Mouse (Mus musculus) liver, embryonic 12.5 days (tissue): ENCODE measurements around the gene Papln. TPM values are rescaled to one million over a fixed set of nuclear protein-coding genes. Genes with fewer than 3 reads are reported as not detected.

Source experiments
- ATAC-seq: fragments of 200-750 bp; cut with Nextera tagmentation; 2 replicates; pipeline ENCODE4 v1.8.0; 2017; ENCODE audit warnings: moderate number of reproducible peaks, mild to moderate bottlenecking, moderate library complexity
- H3K27ac ChIP-seq: fragments of 300-500 bp; sonication (generic); 2 replicates; pipeline ENCODE4 v1.5.1; 2016; ENCODE audit warnings: mild to moderate bottlenecking
- H3K27me3 ChIP-seq: fragments of 300-500 bp; sonication (generic); replicated peaks from 2 replicates; pipeline ENCODE4 v1.6.1; 2016; ENCODE audit warnings: mild to moderate bottlenecking, moderate library complexity
- H3K36me3 ChIP-seq: fragments of 300-500 bp; sonication (generic); 2 replicates; pipeline ENCODE4 v1.6.1; 2016; ENCODE audit warnings: mild to moderate bottlenecking, moderate library complexity
- H3K4me1 ChIP-seq: fragments of 300-500 bp; sonication (generic); 2 replicates; pipeline ENCODE4 v1.6.1; 2016
- H3K4me2 ChIP-seq: fragments of 300-500 bp; sonication (generic); 2 replicates; pipeline ENCODE4 v1.6.1; 2016; ENCODE audit warnings: mild to moderate bottlenecking, moderate library complexity
- H3K4me3 ChIP-seq: fragments of 300-500 bp; sonication (generic); 2 replicates; pipeline ENCODE4 v1.5.1; 2016; ENCODE audit warnings: mild to moderate bottlenecking, moderate library complexity
- H3K9ac ChIP-seq: fragments of 300-500 bp; sonication (generic); 2 replicates; pipeline ENCODE4 v1.6.1; 2016; ENCODE audit warnings: mild to moderate bottlenecking, moderate library complexity
- H3K9me3 ChIP-seq: fragments of 300-500 bp; sonication (generic); replicated peaks from 2 replicates; pipeline ENCODE4 v1.6.1; 2016; ENCODE audit warnings: mild to moderate bottlenecking, moderate library complexity
- WGBS: fragments of 180-500 bp; shearing (Covaris S2); methylation state at CpG from one replicate; pipeline ENCODE4 v1.1.7; 2016; ENCODE audit not compliant: insufficient replicate concordance; 5-methylcytosine and 5-hydroxymethylcytosine counted together
- polyA plus RNA-seq: library from polyadenylated mRNA; unstranded; fragments of >200 nt; fragmentation: Nextera tagmentation; extraction: Ambion mirVana; gene quantifications from 2 replicates; pipeline ENCODE4 v1.2.1, GENCODE M21; 2016

Gene Papln
- 0.61 and 0.70 TPM in 2 replicates for polyA plus RNA-seq

GRCm38 (mm10) chr12:83763311-83764043 lies at the start of gene Papln:
Gene Papln, plus strand, starts transcription at chr12:83763634.
- peak within 1 kb of the TSS; percentile 58 for H3K4me2 ChIP-seq
- 10% methylated on average over 28 of the region's 31 CpGs for WGBS
- H3K27ac ChIP-seq = no peak within 1 kb of the TSS
- H3K36me3 ChIP-seq = no peaks in the 10 kb centered on the region
- ATAC-seq = no peak
- peaks cover 29% of the 10 kb centered on the region for H3K4me1 ChIP-seq
- H3K9me3 ChIP-seq = no peaks in the 10 kb centered on the region
- H3K4me3 ChIP-seq = peak within 1 kb of the TSS; percentile 38
- peaks cover 77% of the 10 kb centered on the region for H3K27me3 ChIP-seq
- peak within 1 kb of the TSS; percentile 2; the same call in 1 of the 2 replicates for H3K9ac ChIP-seq

- 52% methylated on average over 2 of the region's 2 CpGs for WGBS
- H3K36me3 ChIP-seq = peaks cover 86% of the 10 kb centered on the region
Observed at GRCm38 (mm10) chr12:83713749-83714148, 49.7 kb upstream of the Papln start.

GRCm38 (mm10) chr12:83716416-83717184 lies 46.8 kb upstream of the Papln start:
- Histone ChIP-seq H3K9me3 (no peaks in the 10 kb centered on the region), H3K4me3 (no peak overlapping the region), H3K27ac (no peak overlapping the region), H3K36me3 (peaks cover 95% of the 10 kb centered on the region), H3K9ac (no peak overlapping the region), H3K27me3 (no peaks in the 10 kb centered on the region), H3K4me2 (no peak overlapping the region), H3K4me1 (no peaks in the 10 kb centered on the region)
- 87% methylated on average over 15 of the region's 15 CpGs for WGBS
- ATAC-seq = no peak

More at GRCm38 (mm10) chr12:83713749-83714148, 49.7 kb upstream of the Papln start:
- H3K4me3 ChIP-seq = no peak overlapping the region
- no peak for ATAC-seq
- no peak overlapping the region for H3K4me2 ChIP-seq
- H3K4me1 ChIP-seq = peaks cover 9% of the 10 kb centered on the region
- no peak overlapping the region for H3K27ac ChIP-seq
- no peaks in the 10 kb centered on the region for H3K27me3 ChIP-seq
- H3K9me3 ChIP-seq = no peaks in the 10 kb centered on the region
- H3K9ac ChIP-seq = no peak overlapping the region

GRCm38 (mm10) chr12:83719431-83719830 lies 44.0 kb upstream of the Papln start:
- ATAC-seq = no peak
- H3K27ac ChIP-seq = no peak overlapping the region
- H3K4me1 ChIP-seq = no peaks in the 10 kb centered on the region
- H3K4me2 ChIP-seq = no peak overlapping the region
- 94% methylated on average over 1 of the region's 1 CpGs for WGBS
- no peak overlapping the region for H3K4me3 ChIP-seq
- H3K27me3 ChIP-seq = no peaks in the 10 kb centered on the region
- no peaks in the 10 kb centered on the region for H3K9me3 ChIP-seq
- H3K9ac ChIP-seq = no peak overlapping the region
- peaks cover 89% of the 10 kb centered on the region for H3K36me3 ChIP-seq

DNA sequence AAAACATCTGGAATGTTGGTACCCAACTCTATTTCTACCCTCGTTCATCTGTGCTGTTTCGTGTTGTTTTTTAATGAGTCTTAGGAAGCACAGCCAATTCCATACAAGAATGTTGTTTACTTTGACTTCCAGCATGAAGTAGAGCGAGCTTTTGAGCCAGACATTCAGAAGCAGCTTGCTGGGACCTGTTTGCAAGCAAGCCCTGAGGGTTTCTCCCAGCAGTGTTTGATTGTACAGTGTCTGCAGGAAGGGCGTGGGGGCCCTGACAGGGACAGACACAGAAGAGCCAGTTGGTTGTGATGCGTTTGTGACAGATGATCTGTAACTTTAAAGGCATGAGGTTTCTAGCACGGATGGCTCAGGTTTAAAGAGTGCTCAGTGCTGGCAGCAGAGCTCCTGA lies 42.2 kb upstream of the Papln start:
- no peak overlapping the region for H3K9ac ChIP-seq
- no peak overlapping the region for H3K27ac ChIP-seq
- 73% methylated on average over 6 of the region's 6 CpGs for WGBS
- no peak for ATAC-seq
- H3K4me1 ChIP-seq = no peaks in the 10 kb centered on the region
- no peaks in the 10 kb centered on the region for H3K27me3 ChIP-seq
- no peak overlapping the region for H3K4me2 ChIP-seq
- H3K36me3 ChIP-seq = peaks cover 89% of the 10 kb centered on the region
- H3K9me3 ChIP-seq = no peaks in the 10 kb centered on the region
- no peak overlapping the region for H3K4me3 ChIP-seq

GRCm38 (mm10) chr12:83723037-83723436 lies 40.4 kb upstream of the Papln start:
- Histone ChIP-seq H3K36me3 (peaks cover 89% of the 10 kb centered on the region), H3K27me3 (no peaks in the 10 kb centered on the region), H3K9ac (no peak overlapping the region), H3K27ac (no peak overlapping the region), H3K4me2 (no peak overlapping the region), H3K4me3 (no peak overlapping the region), H3K4me1 (no peaks in the 10 kb centered on the region), H3K9me3 (no peaks in the 10 kb centered on the region)
- ATAC-seq = no peak
- WGBS = 82% methylated on average over 3 of the region's 3 CpGs

- H3K4me3 ChIP-seq = no peak overlapping the region
- H3K9ac ChIP-seq = no peak overlapping the region
- H3K4me1 ChIP-seq = no peaks in the 10 kb centered on the region
- WGBS = 85% methylated on average over 12 of the region's 12 CpGs
- no peaks in the 10 kb centered on the region for H3K9me3 ChIP-seq
- H3K4me2 ChIP-seq = no peak overlapping the region
- no peaks in the 10 kb centered on the region for H3K27me3 ChIP-seq
- no peak for ATAC-seq
- H3K36me3 ChIP-seq = peaks cover 94% of the 10 kb centered on the region
- H3K27ac ChIP-seq = no peak overlapping the region
Observed at GRCm38 (mm10) chr12:83726510-83727308, 36.7 kb upstream of the Papln start.

DNA sequence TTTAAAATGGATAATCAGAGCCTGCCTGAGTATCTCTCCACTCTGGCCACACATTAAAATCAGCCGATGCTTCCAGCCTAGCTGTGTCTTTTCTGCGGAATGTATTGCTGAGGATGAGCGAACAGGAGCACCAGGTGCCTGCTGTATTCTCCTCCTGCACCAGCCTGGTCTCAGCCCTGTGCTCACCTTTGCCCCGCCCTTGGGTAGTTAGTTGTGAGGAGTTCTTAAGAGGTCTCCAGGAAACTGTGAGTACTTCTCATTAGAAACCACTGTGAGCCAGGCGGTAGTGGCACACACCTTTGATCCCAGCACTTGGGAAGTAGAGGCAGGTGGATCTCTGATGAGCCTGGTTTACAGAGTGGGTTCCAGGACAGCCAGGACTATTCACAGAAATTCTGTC lies 31.2 kb upstream of the Papln start:
- Histone ChIP-seq H3K36me3 (peaks cover 89% of the 10 kb centered on the region), H3K4me3 (no peak overlapping the region), H3K4me1 (no peaks in the 10 kb centered on the region), H3K4me2 (no peak overlapping the region), H3K27me3 (no peaks in the 10 kb centered on the region), H3K9ac (no peak overlapping the region), H3K27ac (no peak overlapping the region), H3K9me3 (no peaks in the 10 kb centered on the region)
- ATAC-seq = no peak
- WGBS = 90% methylated on average over 5 of the region's 5 CpGs

GRCm38 (mm10) chr12:83734047-83734446 lies 29.4 kb upstream of the Papln start:
- Histone ChIP-seq H3K4me2 (no peak overlapping the region), H3K27ac (no peak overlapping the region), H3K27me3 (no peaks in the 10 kb centered on the region), H3K4me1 (no peaks in the 10 kb centered on the region), H3K4me3 (no peak overlapping the region), H3K9ac (no peak overlapping the region), H3K9me3 (no peaks in the 10 kb centered on the region), H3K36me3 (peaks cover 71% of the 10 kb centered on the region)
- WGBS = 87% methylated on average over 10 of the region's 10 CpGs
- no peak for ATAC-seq

- 74% methylated on average over 8 of the region's 8 CpGs for WGBS
- no peak overlapping the region for H3K4me3 ChIP-seq
- H3K36me3 ChIP-seq = peaks cover 49% of the 10 kb centered on the region
- H3K9ac ChIP-seq = no peak overlapping the region
- no peaks in the 10 kb centered on the region for H3K27me3 ChIP-seq
- no peaks in the 10 kb centered on the region for H3K4me1 ChIP-seq
- no peak overlapping the region for H3K27ac ChIP-seq
- H3K9me3 ChIP-seq = no peaks in the 10 kb centered on the region
- no peak for ATAC-seq
- H3K4me2 ChIP-seq = no peak overlapping the region
Observed at GRCm38 (mm10) chr12:83736236-83736635, 27.2 kb upstream of the Papln start.

- Histone ChIP-seq H3K4me3 (no peak overlapping the region), H3K27me3 (0 out of 2 replicates have a peak, but pooled peaks cover 6% of the 10 kb centered on the region), H3K4me1 (no peaks in the 10 kb centered on the region), H3K27ac (no peak overlapping the region), H3K36me3 (peaks cover 25% of the 10 kb centered on the region), H3K9me3 (no peaks in the 10 kb centered on the region), H3K4me2 (no peak overlapping the region), H3K9ac (no peak overlapping the region)
- 78% methylated on average over 1 of the region's 1 CpGs for WGBS
- no peak for ATAC-seq
Observed at GRCm38 (mm10) chr12:83738651-83739050, 24.8 kb upstream of the Papln start.
